Mouse (Mus musculus): ENCODE measurements around the gene Klhl31.
A peak's percentile ranks its signal among the peaks of the same experiment; 100 is the strongest.

The Klhl31 gene

DNA sequence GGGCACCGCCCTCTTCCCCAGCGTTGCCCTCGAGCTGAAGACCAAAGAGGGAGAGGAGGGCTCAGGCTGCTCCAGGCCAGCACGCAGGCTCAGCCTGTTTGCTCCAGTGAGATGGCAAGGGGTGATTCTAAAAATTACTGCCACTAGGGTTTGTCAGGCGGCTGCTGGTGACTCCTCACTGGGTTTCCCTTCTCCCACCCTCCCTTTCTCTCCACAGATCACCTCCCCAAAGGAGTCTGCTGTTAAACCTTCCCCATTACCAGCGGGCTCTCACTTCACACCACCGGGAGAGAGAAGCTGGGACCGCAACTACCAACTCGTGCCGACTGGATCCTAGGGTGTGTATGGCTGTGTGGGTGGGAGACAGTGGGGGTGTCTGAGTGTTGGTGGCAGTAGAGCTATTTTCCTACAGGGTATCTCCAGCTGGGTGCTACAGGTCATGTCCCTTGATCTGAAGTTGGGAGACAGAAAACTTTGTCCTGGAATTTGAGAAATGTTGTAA is at the start of gene Klhl31:
Gene Klhl31 (plus strand): TSS at position 51 of the 502 bp plus-strand sequence.
- DNase-seq (ENCODE audit: extremely low spot score, low spot score), result peak; percentile 32

DNA sequence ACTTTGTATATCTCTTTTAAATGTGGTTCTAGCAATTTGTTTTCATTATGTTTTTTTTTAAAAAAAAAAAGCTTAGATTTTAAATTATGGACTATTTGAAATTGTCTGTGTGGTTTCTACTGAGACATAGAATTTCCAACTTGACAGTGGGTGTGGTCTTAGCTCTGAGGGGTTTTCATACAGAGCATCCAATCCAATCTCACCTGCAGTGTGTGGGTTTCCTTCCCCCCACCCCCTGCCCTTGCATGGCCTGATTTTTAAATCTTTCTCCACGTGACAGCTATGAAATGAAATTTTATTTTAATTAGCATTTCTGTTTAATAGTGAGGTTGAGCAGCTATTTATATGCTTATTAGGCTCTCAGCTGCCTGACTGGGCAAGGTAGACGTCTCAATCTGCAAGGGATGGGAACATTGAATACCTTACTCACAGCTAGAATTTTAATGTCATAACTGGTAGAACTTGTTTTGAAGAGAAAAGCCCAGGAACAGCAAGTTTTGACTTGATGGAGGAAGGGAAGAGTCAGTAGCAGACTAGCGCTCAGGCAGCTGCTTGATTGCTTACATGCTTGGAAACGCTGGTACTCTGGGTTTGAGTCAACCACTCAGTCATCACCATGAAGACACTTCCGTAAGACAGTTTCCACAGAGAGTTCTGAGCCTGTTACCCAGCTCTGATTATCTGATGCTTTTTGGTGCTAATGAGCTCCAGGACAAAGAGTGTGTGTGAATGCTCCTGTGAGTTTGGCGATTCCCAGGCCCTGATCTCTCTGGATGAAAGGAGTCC is 49.3 kb upstream of the Klhl31 start:
- no peak for DNase-seq (ENCODE audit: extremely low spot score, low spot score)

DNA sequence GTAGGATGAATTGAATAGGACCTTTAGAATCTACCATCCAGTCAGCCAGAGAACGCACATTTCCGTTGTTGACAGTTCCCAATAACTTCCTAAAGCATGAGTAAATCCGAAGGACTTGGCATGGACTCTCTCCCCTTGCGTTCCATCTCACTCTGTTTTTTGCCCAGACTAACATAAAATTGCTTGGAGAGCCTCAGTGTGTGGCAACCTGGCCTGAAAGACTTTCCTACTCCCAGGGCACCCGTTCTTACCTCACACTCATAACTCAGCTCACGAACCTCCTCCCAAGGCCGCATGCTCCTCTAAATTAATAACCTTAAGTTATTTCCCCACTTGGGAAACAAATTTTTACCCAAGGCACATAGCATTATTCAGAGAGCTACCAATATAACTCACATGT is 48.7 kb upstream of the Klhl31 start:
- DNase-seq (ENCODE audit: extremely low spot score, low spot score), result no peak

GRCm38 (mm10) chr9:77589496-77589895 is 46.8 kb upstream of the Klhl31 start:
- no peak for DNase-seq (ENCODE audit: extremely low spot score, low spot score)

DNA sequence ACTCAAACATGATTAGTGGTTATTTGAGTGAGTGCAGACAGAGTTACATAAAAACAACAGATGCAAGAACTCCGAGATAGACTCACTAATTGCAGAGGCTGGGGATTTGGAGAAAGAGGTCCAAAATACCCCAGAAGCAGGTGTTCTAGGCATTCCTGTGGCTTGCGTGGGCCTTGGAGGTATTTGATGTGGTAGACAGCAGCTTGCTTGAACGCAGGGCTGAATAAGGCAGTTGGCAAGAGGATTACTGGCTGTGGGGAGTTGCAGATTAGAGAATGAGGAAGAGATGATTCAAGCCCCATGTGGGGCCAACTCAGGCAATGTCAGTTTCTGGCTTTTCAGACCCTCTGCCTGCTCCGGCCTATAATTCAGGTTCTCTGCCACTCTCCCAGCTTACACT is 43.9 kb upstream of the Klhl31 start:
- DNase-seq (ENCODE audit: extremely low spot score, low spot score), result no peak

DNA sequence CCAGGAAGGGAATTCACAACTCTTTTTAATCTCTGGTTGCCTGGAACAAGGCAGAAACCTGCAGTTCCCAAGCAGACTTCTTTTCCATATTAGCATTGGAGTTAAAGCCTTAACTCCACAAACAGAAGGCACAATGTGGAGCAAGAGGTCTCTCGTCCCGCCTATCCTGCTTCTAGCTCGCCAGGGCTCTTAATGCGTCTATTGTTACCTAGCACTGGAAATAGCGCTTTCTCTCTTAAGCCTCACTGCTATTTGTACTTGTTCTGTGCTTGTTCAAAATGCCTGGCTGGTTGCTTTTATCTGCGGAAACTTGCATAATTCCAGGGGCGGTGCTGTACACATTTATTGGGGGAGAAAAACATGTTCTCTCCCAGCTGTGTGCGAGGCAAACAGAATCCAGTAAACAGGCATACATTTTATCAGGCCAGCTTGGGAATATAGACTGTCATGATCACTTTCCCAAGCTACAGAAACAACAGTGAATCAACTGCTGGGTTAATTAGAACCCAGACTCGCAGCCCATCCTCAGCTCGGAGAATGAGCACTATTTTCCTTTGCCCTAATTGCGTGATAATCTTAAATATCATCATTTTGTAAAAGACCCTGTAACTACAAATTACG is 41.2 kb upstream of the Klhl31 start:
- no peak for DNase-seq (ENCODE audit: extremely low spot score, low spot score)

DNA sequence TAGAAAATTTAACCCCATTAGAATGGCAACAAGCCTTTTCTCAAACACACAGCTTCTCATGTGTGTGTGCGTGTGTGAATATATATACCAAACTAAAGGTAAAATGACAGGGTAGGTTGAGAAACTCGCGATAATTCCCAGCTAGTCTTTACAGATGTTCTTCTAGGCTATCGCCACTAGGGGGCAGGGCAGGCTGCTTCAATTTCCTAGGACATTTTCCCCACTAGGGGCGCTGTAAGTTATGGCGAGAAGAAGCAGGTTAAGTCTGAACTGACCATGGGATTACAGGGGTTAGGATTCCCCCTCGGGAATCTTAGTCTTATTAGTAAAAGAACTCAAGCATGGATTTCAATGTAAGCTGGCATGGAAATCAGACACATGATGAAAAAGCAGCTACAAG is 39.9 kb upstream of the Klhl31 start:
- peak; percentile 77 for DNase-seq (ENCODE audit: extremely low spot score, low spot score)

DNA sequence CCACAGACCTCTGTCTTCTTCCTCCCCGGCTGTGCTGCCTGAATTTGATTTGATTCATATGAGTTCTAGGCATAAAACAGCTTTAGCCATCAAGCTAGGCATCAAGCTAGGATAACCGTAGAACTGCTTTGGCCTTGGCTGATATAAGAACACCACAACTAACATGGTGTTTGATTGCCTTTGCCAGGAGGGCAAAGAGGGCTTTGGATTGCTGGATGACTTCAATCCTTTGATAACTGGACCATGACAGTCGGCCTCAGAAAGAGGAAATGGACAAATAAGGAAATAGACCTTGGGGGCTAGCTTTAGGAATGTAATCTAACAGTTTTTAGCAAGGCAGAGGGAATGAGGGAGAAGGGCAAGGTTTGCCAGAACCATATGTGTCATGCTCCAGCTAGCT is 37.7 kb upstream of the Klhl31 start:
- DNase-seq (ENCODE audit: extremely low spot score, low spot score), result no peak

DNA sequence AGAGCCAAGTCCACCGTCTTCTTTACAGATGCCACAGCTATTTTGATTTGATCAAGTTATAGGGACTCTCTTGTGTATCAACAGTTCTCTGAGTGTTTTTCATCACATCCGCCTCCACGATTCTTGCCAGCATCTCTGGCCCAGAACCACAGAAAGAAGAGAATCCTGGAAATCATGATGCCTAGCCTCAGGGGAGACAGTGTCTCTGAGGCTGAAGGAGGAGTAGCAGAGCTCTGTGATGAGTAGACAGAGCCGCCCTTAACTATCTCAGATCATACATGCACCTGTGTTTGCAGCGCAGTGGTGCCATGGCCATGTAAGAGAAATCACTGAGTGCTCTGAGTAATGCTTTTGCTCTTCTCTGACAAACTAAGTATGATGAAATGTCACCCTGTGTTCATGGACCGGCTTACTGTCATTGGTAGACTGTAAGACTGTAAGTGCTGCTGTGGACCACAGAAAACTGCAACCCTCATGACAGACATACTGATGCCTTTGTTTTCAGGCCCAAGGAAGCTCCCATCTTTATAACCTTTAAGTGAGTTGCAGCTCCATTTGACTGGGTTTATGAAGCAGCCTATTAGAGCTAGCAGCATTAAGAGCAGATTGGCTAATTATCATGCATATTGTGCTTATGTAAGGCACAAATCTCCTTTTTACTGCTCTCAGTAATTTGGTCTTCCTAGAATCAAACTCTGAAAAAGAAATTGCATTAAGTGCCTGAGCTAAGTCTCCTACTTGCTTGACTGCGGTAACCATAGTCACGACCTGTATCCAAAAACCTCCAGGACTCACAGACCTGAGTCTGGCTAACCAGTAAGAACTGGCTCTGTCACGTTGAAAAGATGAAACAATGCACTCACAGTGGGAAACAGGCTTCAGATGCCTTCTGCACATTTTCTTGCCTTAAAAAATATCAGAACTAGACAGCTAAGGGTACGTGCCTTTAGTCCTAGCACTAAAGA is 33.7 kb upstream of the Klhl31 start:
- no peak for DNase-seq (ENCODE audit: extremely low spot score, low spot score)

DNA sequence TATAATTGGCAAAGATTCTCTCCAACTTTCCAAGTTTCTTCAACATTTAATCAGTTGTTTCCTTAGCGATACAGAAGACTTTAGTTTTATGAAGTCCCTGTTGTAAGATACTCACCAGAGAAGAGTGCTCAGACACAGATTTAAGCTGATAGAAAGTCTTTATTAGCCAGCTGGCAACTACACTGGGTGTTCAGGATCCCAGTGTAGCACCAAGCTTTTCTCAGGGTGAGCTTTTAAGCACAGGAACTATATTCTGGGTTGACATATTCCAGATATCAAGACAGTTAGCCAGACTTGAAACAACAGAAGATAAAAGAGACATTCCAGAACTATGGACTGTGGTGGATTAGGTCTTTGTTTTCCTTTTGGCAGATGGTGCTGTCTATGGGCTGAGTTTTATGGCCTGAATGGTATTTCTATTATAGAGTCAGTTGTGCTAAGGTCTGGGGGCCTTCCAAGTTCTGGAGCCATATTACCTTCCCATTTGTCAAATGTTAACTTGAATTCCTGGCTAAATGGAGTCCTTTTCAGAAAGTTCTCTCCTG is 32.3 kb upstream of the Klhl31 start:
- DNase-seq (ENCODE audit: extremely low spot score, low spot score), result no peak

- DNase-seq (ENCODE audit: extremely low spot score, low spot score), result no peak
Observed at GRCm38 (mm10) chr9:77607295-77607694, 29.0 kb upstream of the Klhl31 start.

DNA sequence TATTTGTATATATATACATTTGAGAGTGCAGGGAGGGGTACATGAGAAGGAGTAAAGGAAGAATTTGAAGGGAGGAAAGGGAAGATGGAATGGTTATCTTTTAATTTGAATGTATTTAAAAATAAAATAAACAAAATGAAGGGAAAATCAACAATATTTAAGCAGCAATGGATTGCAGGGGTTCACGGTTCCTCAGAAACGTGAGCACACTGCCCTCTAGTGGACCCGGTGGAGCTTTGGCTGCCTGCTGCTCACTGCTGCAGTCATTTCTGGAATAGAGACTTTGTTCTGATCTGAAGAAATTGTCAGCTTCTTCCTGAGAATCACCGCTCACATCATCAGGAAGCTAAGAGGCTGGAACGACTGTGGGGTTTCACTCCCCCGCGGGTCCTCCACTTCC is 28.5 kb upstream of the Klhl31 start:
- peak; percentile 31 for DNase-seq (ENCODE audit: extremely low spot score, low spot score)

DNA sequence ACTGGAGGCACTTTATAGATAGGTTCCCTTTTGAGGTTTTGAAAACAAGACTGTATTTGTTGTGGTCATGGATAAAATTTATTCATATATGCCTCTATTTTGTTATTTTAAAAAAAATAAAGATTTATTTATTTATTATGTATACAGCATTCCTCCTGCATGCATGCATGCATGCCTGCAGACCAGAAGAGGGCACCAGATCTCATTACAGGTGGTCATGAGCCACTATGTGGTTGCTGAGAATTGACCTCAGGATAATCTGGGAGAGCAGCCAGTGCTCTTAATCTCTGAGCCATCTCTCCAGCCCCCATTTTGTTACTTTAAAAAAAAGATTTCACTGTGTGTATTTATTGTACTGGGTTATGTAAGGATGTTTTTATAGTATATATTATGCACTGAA is 25.5 kb upstream of the Klhl31 start:
- DNase-seq (ENCODE audit: extremely low spot score, low spot score), result no peak

- DNase-seq (ENCODE audit: extremely low spot score, low spot score), result no peak
Observed at GRCm38 (mm10) chr9:77612349-77612748, 24.0 kb upstream of the Klhl31 start.

DNA sequence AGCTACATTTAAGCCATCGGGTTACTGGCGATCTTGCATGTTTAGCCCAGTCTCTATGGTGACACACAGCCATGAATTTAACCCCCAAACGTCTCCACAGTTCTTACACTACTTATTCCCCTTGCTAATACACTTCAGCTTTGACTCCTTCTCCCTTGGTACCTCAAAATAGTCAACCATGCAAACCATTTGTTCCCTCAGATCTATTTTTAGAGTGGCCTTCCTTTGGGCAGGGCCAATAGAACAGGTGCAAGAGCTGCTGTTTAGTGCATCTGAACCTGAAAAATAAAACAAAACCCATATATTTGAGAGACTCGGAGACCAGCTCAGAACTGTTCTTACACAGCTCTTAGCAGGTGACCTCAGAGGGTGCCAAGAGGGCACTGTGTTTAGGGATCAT is 20.4 kb upstream of the Klhl31 start:
- DNase-seq (ENCODE audit: extremely low spot score, low spot score), result no peak

GRCm38 (mm10) chr9:77616796-77617195 is 19.5 kb upstream of the Klhl31 start:
- no peak for DNase-seq (ENCODE audit: extremely low spot score, low spot score)

DNA sequence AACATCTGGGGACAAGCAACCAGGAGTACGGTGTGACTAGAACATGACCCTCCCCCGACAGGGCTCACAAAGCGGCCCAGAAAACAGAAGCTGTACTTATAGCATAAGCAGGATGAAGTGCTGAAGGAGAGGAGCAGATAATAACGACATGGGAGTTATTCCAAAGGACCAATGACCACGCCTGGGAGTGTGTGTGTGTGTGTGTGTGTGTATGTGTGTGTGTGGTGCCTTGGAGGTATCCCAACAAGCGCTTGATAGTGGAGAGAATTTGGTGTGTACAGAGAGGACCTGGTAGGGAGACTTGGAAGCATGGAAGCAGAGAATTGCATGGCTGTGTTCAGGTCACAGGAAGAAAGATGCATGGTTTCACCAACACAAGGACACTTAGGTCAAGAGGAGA is 18.5 kb upstream of the Klhl31 start:
- DNase-seq (ENCODE audit: extremely low spot score, low spot score), result no peak

- DNase-seq (ENCODE audit: extremely low spot score, low spot score), result no peak
Observed at GRCm38 (mm10) chr9:77618392-77618791, 17.9 kb upstream of the Klhl31 start.

DNA sequence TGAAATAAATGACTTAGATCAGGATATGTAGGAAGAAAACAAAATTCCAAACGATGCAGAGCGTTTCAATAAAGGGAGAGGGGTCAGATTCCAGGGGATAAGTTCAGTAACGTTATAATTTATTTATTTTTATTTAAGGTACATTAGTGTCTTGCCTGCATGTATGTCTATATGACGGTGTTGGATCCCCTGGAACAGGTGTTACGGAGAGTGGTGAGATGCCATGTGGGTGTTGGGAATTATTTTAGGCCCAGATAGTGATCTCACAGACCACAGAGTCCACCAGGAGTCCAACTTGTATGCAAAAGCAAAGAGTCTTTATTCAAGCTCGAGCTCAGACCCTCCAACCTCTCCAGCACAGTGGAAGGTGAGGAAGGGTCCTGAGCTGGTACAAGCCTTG is 16.2 kb upstream of the Klhl31 start:
- DNase-seq (ENCODE audit: extremely low spot score, low spot score), result no peak

DNA sequence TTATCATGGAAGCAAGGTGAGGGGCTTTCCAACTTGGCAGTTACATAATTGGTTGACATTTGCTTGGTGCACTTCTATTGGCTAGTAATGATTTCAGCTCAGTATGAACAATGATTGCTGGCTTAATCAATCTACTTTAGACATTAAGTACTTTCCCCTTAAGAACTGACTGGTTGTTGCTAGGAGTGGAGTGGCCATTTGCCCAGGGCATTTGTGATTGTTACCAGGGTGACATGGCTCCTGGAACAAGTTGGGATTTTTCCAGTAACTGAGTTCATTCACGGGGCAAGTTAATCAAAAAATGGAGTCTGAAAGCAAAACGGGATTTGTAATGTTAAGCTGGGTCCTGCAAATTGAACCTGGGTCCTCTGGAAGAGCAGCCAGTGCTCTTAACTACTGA is 15.8 kb upstream of the Klhl31 start:
- DNase-seq (ENCODE audit: extremely low spot score, low spot score), result no peak

GRCm38 (mm10) chr9:77622874-77623273 is 13.4 kb upstream of the Klhl31 start:
- no peak for DNase-seq (ENCODE audit: extremely low spot score, low spot score)

Data from neural tube, embryonic 10.5 days (tissue).